Mouse (Mus musculus) cerebellum, adult 9-11 months (tissue): Measurements from ENCODE around the gene Kifap3.

Source experiments
- DNase-seq: peaks from one replicate; pipeline ENCODE4 v3.0.0; 2022

Gene Kifap3

DNA sequence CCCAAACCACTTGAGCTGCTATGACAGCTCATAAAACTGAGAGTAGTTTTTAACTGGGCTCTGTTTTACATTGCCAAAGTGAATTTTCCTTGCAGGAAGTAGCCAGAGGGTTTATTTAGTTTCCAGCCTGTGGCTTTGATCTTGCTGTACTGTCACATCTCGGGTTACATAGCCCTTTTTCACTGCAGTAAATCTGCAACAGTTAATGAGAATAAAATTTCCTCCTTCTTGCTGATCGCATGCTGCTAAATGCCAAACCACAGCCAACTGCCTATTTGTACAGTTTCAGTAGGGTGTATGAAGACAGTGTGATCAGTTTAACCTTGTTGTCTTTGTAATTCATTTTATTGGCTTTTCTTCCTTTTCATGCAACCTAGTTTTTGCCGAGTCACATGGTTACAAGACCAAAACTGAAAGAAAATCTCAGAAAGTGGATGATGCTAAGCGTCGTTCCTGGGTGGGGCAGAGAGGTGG, 118.9 kb downstream of the Kifap3 start:
- DNase-seq: no peak

DNA sequence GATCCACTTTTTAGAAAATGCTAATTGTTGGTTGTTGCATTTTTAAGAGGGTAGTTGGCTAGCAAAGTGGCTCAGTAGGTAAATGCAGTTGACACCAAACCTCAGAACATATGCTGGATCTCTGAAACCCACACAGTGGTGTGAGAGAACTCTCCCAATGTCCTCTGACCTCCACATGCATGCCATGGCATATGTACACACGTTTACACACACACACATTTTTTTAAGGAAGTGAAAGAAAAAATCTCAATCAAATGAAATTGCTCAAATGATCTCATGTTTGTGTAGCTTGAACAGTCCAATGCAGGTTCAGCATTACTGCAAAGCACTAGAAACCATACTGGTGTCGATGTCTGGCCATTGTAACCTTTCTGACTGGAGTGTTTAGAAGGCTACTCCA, 120.2 kb downstream of the Kifap3 start:
- DNase-seq: no peak

DNA sequence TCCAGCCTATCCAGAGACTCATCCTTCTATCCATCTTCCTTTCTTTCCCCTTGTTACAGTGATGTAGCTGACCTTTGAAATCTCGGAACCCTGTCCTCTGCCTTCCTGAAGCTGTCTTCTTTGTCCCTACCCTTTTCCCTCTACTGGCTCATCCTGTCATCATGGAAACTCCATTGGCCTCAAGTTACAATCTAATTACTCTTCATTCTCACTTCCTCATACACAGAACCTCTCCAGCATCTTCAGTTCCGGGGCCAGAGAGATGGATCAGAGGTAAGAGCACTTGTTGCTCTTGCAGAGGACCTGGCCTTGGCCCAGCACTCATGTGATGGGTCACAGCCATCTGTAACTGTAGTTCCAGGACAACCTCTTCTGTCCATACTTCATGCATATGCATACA, 120.8 kb downstream of the Kifap3 start:
- DNase-seq: no peak

DNA sequence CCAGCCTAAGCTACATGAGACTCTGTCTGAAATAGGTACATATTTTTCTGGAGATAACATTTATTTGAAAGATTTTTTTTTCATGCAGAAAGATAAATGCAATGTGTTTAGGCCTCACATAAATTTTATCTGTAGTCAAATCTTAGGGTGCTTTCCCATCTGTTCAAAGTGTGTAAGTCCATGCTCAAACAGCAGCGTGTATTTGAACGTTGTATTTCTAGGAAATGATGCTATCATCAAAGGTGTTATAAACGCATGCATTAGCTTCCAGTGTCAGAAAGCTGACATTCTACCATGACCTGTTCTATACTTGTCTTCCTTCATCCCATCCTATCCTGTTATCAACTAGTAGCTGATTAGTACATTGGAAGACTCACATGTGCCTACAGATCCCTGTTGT, 124.0 kb downstream of the Kifap3 start:
- DNase-seq: no peak

DNA sequence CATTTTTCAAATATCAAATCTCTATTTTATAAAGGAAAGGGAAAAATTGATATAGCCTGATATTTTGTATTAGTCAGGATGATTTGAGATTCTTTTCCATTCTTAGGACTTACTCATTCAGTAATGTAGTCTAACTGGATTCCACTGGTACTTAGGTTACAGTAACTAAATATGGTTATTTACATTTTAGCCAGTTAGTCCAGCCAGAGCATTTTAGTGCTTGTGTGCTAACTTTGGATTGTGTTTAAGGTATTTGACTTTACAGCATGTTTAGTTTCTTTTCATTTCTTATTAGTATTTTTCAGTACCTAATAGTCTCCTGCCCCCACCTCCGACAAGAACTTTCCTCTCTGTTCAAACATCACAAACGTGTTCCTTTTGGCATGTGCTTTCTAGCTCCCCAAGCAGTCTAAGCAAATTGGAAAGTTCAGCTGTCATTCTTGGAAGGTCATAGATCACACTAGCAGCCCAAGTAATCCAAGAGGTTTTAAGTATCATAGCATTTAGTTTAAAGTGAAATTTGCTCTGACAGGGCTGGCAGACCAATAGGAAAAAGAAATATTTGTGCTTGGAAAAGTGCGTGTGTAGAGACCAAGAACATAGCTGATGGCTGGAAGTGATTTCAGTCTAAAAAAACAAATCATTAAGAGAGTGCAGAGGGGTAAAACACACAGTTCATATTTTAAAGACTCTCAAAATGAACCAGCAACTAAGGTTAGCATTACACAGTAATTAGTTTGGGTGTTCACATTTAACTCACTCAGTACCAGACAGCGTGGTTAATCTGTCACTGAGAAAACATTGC, 127.8 kb downstream of the Kifap3 start:
- DNase-seq: no peak

DNA sequence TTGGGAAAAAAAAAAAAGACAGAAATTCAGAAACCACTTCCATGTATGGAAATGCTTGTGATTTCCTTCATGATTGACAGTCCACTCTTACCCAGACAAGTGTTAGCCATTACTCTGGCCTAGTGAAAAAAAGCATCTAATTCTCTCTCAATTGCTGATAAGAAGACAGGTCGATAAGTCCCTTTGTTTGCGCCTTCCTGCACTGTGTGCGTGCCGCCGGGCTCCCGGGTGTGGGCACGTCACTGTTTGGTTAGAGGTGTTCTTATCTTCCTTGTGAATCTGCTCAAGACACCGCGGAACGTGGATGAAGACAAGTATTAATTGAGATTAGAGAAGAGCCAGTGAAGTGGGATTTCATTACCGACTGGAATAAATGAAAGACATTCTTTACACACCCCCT, 129.0 kb downstream of the Kifap3 start:
- DNase-seq: no peak

DNA sequence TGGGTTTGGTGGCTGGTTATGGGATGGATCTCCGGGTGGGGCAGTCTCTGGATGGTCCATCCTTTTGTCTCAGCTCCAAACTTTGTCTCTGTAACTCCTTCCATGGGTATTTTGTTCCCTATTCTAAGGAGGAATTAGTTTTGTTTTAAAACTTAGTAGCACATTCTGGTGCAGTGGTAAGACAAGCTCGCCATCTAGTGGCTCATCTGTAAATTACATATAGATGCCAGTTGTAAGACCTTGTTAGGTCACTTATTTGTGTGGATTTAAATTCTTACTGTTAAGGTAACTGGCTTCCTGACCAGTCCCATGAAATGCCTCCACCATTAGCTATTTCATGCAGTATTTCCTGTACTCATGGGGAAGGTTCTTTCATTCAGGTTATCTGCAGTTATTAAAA, 131.0 kb downstream of the Kifap3 start:
- no peak for DNase-seq

DNA sequence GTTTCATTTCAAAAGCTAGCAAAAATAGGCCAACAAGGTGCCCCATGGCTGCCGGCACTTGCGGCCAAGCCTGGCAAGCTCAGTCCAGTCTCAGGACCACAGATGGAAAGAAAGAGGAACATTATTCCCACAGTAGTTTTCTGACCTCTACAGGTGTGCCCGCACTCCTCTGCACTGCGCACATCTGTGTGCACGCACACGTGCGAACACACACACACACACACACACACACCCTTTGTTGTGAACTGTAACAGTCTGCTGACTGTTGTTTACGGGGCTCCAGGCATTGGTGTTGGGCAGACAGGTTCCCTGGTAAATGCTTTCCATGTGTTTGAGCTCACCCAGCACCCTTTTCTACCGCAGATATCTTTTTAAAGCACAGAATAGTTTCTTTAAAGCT, 131.4 kb downstream of the Kifap3 start:
- no peak for DNase-seq

DNA sequence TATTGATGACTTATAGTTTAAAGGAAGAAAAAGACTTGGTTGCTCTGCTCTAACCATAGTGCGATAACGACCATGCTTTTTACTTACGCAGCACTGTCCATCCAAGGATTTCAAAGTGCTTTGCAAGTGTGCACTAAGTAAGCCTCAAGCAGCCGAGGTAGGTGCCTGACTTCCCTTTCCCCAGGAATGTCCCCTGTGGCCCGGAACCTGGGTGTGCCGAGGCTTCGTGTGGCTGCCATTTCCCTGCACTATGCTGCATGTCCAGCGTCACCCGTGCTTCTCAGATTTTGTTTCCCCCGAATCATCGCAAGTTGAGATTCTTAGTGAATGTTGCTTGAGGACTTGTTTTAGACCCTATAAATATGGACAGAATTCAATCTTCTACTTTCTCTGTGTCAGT, 132.6 kb downstream of the Kifap3 start:
- DNase-seq: no peak

DNA sequence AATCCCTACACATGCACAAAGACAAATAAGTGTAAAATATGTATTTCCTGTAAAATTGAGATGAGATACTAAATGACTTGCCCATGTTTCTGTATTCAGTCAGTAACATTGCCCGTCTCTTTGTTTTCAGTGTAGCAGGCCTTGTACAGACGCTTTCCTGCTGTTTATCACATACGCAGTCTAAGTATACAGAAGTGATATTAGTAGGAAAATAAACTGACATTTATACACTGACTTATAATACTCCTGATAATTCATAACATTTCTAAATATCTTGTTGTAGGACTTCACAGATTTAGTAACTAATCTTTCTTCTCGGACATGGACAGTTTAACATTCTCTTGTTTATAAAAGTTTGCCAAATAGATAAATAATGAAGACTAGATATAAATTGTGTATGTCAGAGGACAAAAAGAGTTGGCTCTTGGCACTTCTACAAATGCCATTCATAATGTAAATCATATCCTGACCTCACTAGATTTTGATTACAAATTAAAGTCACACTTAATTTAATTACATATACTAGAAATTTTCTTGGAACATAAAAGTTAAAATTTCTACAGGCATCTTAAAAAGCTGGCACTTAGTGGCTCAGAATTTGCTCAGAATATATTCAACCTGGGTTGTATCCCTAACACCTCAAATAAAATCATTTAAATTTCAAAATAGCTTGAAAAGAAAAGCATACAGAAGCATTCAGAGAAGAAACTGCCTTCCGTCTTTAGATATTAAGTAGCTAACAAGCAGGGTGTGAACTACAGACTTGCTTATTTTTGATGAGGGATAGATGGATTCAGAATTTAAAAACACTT, 138.2 kb downstream of the Kifap3 start:
- no peak for DNase-seq

DNA sequence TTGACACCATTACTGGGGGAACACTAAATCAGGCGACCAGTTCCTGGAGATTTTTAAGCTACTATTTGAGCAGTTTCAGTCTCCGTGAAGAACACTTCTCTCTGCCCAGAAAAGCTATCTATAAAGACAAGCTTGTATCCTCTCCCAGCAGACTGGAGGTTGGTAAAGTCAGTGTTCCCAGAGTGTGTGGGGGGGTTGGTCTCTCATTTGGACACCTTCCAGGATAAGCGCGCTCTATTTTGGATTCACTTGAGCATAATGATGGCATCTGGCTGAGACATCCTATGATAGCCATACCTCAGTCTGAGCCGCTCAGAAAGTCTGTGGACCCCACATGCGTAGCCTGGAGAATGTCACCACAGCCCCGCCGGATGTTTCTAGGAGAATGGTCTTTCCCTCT, 144.7 kb downstream of the Kifap3 start:
- DNase-seq: no peak

DNA sequence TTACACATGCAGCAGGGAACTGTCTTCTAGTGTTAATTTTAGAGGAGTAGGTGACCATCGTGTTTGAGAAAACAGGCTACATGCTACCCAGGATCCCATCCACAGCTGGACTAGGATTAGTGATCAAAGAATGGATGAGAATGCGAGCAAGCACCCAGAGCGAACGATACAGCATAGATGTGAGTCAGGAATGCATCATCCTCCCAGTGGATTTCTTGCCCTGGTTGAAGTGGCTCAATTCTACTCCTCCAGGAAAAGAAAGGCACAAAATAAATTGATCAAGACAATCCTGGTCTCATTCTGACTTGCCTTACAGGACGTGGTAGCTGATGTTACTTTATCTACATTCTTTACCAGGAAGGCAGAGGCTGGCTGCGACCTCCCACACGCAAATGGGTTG, 149.5 kb downstream of the Kifap3 start, which contains the start of gene Scyl3:
Gene Scyl3 (plus strand): TSS at position 255 of the 400 bp plus-strand sequence.
- DNase-seq: peak; percentile 11

DNA sequence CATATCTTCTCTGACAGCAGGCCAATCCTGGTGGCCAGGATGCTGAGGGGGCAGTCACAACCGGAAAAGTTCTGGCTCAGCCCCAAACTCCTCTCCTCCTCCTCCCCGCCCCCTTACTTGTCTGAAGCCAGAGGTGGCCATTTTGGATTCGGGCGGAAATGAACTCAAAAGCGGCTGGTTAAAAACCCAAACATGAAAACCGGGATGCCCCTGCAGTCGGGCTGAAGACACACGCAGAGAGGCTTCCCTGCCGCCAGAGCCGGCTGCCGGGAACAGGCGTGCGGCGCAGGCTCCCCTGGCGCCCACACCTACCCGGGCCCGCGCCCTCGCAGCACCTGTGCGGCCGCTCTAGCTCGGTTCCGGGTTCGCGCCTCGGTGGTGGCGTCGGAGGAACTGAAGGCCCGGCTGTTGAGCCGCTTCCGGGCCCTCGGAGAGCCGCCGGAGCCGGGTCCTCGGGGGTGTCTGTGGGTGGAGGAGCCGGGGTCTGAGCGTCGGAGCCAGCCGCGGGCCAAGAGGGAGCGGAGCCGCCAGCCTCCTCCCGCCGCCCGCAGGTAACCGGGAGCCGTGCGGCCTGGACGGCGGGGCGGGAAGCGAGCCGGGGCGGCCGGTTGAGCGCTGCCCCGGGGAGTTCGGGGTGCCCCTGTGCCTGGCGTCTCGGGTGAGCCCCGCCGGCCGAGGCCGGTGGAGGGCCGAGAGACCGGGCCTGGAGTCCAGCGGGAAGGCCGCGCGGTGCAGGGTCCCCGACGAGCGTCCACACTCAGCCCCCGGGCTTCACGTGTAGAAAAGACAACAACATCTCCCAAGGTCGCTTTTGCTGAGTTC, 150.5 kb downstream of the Kifap3 start:
- peak; percentile 91 for DNase-seq

DNA sequence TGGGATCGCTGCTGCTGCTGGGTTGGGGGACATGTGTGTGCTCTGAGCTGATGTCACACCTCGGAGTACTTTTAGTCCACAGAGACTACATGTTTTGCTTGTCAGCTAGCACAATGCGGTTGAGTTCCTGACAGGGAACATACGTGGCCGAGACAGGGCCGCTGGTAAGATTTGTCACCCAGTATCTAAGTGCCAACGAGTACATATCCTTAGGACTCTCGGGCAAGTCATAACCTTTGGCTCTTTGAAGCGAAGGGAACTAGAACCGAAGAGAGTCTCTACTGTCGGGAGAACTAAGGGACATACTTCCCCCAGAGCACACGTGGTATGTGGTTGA, 151.0 kb downstream of the Kifap3 start:
- no peak for DNase-seq

DNA sequence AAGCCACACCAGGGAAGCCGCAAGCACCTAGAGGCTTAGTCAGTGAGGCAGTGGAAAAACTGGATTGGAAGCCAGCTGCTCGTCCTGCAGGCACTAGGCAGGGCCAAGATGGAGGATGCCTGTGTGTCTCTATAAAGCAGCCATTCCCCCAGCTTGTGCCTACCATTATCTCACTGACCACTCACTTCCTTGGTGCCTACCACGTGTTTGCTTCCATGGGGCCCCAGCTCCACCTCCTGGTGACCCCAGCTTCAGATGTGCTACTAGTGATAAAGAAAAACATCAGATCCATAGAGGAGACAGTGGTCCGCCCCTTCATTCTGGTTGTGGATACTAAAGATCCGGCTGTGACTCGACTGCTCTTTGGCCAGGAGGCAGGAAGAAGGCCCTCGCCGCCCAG, 152.4 kb downstream of the Kifap3 start:
- no peak for DNase-seq

DNA sequence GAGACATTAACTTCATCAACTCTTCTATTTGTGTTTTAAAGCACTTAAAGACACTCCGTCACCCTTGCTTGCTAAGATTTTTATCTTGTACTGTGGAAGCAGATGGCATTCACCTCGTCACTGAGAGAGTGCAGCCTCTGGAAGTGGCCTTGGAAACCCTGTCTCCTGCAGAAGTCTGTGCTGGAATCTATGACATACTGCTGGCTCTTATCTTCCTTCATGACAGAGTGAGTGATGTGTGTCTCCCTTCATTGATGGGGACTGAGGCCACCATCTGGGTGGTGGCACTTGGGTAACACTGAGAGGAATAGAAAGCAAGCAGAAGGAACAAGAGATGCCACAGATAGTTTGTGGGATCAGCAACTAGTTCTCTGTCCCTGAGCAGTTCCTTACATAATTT, 155.2 kb downstream of the Kifap3 start:
- no peak for DNase-seq

DNA sequence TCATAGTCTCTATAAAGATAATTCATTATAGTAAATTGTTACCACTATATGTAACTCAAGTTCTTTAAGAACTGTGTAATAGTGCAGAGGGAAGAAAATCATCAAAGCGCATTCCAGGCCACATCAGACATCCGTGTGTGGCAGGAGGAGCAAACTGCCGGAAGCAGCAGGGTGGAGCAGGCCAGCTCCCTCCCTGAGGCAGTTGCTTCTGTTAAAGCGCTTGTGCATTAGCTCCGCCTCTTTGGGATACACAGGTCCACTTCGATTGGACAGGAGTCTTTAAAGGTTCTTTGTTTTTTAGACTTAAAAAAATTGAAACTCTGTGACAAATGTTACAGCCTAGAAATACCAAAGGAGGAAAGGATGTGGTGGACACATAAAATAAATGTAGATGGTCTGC, 162.7 kb downstream of the Kifap3 start:
- DNase-seq: no peak

DNA sequence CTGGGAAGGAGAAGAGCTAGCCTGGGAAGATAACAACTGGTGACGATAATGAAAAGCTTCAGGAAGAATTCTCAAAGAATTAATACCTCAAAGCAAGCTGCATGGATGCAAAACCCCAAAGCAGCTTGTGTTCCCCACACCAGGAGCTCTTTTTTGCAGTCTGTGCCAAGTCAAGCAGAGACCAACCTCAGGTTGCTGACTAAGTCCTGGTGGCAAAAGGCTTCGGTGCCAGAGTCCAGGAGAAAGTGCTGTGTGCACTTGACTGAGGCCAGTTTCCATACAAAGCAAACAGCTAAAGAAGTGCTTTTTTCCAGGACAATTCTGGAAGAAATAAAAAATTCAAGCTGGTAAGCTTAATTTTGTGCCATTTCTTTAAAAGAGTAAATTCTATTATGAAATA, 174.0 kb downstream of the Kifap3 start:
- no peak for DNase-seq

DNA sequence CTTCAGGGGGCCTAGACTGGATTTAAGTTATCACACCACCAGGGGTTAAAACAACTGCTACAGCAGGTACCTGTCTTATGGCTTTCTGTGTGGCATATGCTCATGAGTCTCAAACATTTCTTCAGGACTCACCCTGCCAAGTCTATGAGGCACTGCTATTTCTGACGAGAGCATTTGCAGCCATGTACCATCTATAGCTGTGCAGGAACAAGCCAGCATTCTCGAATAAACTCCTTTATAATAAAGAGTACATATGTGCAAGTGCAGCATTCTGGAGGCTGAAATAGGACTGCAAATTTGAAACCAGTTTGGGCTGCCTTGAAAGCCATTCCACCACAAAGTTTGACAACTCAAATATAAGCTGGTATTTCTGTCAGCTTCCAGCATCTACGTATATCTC, 178.7 kb downstream of the Kifap3 start:
- no peak for DNase-seq

DNA sequence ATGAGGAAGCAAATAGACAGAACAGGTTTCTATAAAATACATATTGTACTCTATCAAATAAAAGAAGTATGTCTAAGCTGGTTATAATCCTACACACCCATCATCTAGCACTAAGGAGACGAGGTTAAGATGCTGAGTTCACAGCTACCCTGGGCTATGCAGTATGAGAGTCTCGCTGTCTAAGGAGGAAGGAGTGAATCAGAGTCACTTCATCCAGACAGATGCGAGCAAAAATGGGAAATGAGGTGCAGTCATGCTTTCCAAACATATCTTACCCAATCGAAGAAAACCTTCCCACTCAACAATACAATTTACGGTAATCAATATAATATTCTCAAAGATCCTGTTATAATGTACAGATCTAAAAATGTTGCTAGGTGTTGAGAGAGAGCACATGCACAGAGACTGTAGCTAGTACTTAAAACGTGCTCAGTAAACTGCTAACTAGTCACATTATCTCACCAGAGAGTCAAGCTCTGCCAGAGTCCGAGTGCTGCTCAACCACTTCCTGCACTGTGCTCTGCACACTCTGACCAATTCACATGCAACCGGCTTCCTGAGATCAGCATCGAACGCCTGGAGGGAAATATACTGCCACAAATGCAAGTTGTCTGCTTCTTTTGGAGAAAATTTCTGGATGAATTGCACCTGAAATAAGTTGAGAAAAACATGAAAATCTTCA, 184.8 kb downstream of the Kifap3 start:
- DNase-seq: no peak
